25 mouse cellular contexts compared by ENCODE assay signal in the genomic region with DNA sequence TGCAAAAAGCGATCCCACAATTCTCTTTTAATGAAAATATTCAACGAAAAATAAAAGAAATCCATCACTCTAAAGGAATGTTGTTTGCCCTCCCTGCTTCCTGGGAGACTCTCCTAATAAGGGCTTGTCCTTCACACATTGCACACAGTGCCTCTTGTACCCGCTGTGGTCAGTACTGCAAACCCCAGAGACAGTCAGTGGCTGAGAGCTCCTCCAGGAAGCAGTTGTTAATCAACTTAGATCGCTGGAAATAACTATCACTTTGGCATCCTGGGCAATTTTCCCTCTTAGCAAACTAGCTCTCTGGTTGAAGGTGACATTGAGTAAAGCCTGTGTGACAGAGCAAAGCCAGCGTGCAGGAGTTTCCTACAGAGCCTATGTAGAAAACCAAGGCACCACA. TPM values are rescaled to one million over a fixed set of nuclear protein-coding genes. Genes with fewer than 3 reads are reported as not detected.
DNase-seq lines count a peak whose midpoint lies in the region; ATAC-seq and TF ChIP-seq lines count a peak whose summit lies in the region.
"Had no signal": no experiment of that assay in that cellular context is flagged by ENCODE, and none has a peak within 500 bp of the region (broad histone marks: within the 10 kb centered on the region; RNA-seq: fewer than 3 reads in every experiment).

No protein-coding gene starts in this region.

- no peak overlapping the region for H3K4me3 ChIP-seq in heart, embryonic 11.5 days (ENCODE audit: low read depth, low read length)
- H3K4me3 ChIP-seq in heart, postnatal 0 days (ENCODE audit: low read depth, low read length): no peak overlapping the region
- H3K4me3 ChIP-seq in hindbrain, embryonic 13.5 days: no peak overlapping the region
- H3K4me3 ChIP-seq: embryonic facial prominence, embryonic 12.5 days; limb, embryonic 12.5 days; megakaryocyte, embryonic 14.5 days; neural tube, embryonic 13.5 days had no signal

- no peak for TF ChIP-seq CTCF in heart, postnatal 0 days (IDR thresholded peaks at IDR 0.05; ENCODE audit: low read depth)

- no peak for TF ChIP-seq EP300 in heart, postnatal 0 days (IDR thresholded peaks at IDR 0.05; ENCODE audit: low read depth)

- no peak for DNase-seq in heart, adult 9 months (ENCODE audit: low spot score in 2 of 2)
- DNase-seq in kidney, postnatal 10 days: peak; percentile 16
- no peak for DNase-seq in kidney, adult 8-10 months
- peak; percentile 57 for DNase-seq in 3134 (ENCODE audit: extremely low read depth, insufficient read length, low spot score)
- DNase-seq in heart, postnatal 0 days (ENCODE audit: low spot score): no peak
- DNase-seq: adrenal gland, adult 8-10 months; B cell, adult 2 months; cerebellum, adult 18-20 months; cerebellum, postnatal 14 days; gastrocnemius, postnatal 25 days; kidney, postnatal 36 days; liver, postnatal 0 days; midbrain, embryonic 14.5 days had no signal

- H3K9ac ChIP-seq in heart, embryonic 11.5 days (ENCODE audit: low read depth, low read length): peak overlapping the region; percentile 23; the same call in 1 of the 2 replicates
- no peak overlapping the region for H3K9ac ChIP-seq in heart, postnatal 0 days (replicated peaks; ENCODE audit: low read depth, low read length)
- no peak overlapping the region for H3K9ac ChIP-seq in hindbrain, embryonic 13.5 days
- H3K9ac ChIP-seq: embryonic facial prominence, embryonic 12.5 days; limb, embryonic 12.5 days; liver, postnatal 0 days; neural tube, embryonic 13.5 days had no signal

- no peak overlapping the region for H3K4me2 ChIP-seq in heart, embryonic 11.5 days
- no peak overlapping the region for H3K4me2 ChIP-seq in heart, postnatal 0 days (ENCODE audit: low read depth, low read length)
- H3K4me2 ChIP-seq in hindbrain, embryonic 13.5 days: no peak overlapping the region
- H3K4me2 ChIP-seq: embryonic facial prominence, embryonic 12.5 days; limb, embryonic 12.5 days; liver, embryonic 11.5 days; neural tube, embryonic 13.5 days had no signal

- H3K9me3 ChIP-seq in heart, embryonic 11.5 days (replicated peaks; ENCODE audit: control insufficient read depth, low read length): no peaks in the 10 kb centered on the region
- no peaks in the 10 kb centered on the region for H3K9me3 ChIP-seq in heart, postnatal 0 days (replicated peaks; ENCODE audit: control insufficient read depth, low read length)
- H3K9me3 ChIP-seq in hindbrain, embryonic 13.5 days: no peaks in the 10 kb centered on the region
- H3K9me3 ChIP-seq: embryonic facial prominence, embryonic 12.5 days; G1E; limb, embryonic 12.5 days; megakaryocyte, embryonic 14.5 days; neural tube, embryonic 13.5 days had no signal

- H3K36me3 ChIP-seq in heart, embryonic 11.5 days (ENCODE audit: control insufficient read depth, insufficient read depth, low read length): no peaks in the 10 kb centered on the region
- H3K36me3 ChIP-seq in heart, postnatal 0 days (replicated peaks; ENCODE audit: control insufficient read depth, insufficient read depth, low read length): no peaks in the 10 kb centered on the region
- H3K36me3 ChIP-seq in hindbrain, embryonic 13.5 days: no peaks in the 10 kb centered on the region
- H3K36me3 ChIP-seq: embryonic facial prominence, embryonic 12.5 days; limb, embryonic 12.5 days; neural tube, embryonic 13.5 days had no signal

- H3K27ac ChIP-seq in heart, embryonic 11.5 days (ENCODE audit: low read depth, low read length): peak overlapping the region; percentile 79
- peak overlapping the region; percentile 66 for H3K27ac ChIP-seq in heart, postnatal 0 days (ENCODE audit: low read depth)
- no peak overlapping the region for H3K27ac ChIP-seq in hindbrain, embryonic 13.5 days
- H3K27ac ChIP-seq: embryonic facial prominence, embryonic 12.5 days; limb, embryonic 12.5 days; neural tube, embryonic 13.5 days had no signal

- peaks cover 34% of the 10 kb centered on the region for H3K4me1 ChIP-seq in heart, embryonic 11.5 days (ENCODE audit: control insufficient read depth, insufficient read depth, low read length)
- peaks cover 41% of the 10 kb centered on the region for H3K4me1 ChIP-seq in heart, postnatal 0 days (ENCODE audit: control insufficient read depth, insufficient read depth)
- H3K4me1 ChIP-seq in hindbrain, embryonic 13.5 days (replicated peaks): peaks cover 12% of the 10 kb centered on the region

- no peak for ATAC-seq in heart, embryonic 11.5 days (replicated peaks; ENCODE audit: insufficient number of reproducible peaks, low FRiP score, low TSS enrichment)
- 0 out of 2 replicates have a peak, but pooled peaks have one; percentile 47 for ATAC-seq in heart, postnatal 0 days (ENCODE audit: insufficient read depth, low read depth)
- no peak for ATAC-seq in hindbrain, embryonic 13.5 days (ENCODE audit: low FRiP score)
- ATAC-seq: activated CD4-positive, CD25-positive, alpha-beta regulatory T cell, adult 4 months; hindbrain, embryonic 16.5 days; intestine, embryonic 16.5 days; liver, postnatal 0 days had no signal

- no peaks in the 10 kb centered on the region for H3K27me3 ChIP-seq in heart, embryonic 11.5 days (ENCODE audit: control insufficient read depth, insufficient read depth, low read length)
- H3K27me3 ChIP-seq in heart, postnatal 0 days (ENCODE audit: control insufficient read depth, insufficient read depth, low read length): no peaks in the 10 kb centered on the region
- H3K27me3 ChIP-seq in hindbrain, embryonic 13.5 days: peaks cover 19% of the 10 kb centered on the region
- H3K27me3 ChIP-seq: CH12.LX had no signal

- WGBS in heart, embryonic 11.5 days (ENCODE audit: insufficient replicate concordance): 40% methylated on average over 5 of the region's 5 CpGs
- 33% methylated on average over 5 of the region's 5 CpGs for WGBS in heart, postnatal 0 days
- 72% methylated on average over 5 of the region's 5 CpGs for WGBS in hindbrain, embryonic 13.5 days

RNA-seq across cellular contexts. Expression of gene Thsd4, which starts 5.2 kb away (rescaled TPM):
- polyA plus RNA-seq in heart, embryonic 11.5 days (2014; fragmentation: Nextera tagmentation; extraction: Ambion mirVana): 10.6 and 14.6 TPM in 2 replicates
- total RNA-seq in heart, postnatal 0 days (2014; rRNA removed; ENCODE audit: low replicate concordance): 37.5 and 45.0 TPM in 2 replicates
- 4.8 and 4.9 TPM in 2 replicates for polyA plus RNA-seq in heart, postnatal 0 days (2015; fragmentation: Nextera tagmentation; extraction: Ambion mirVana)
- 6.2 and 8.1 TPM in 2 replicates for polyA plus RNA-seq in hindbrain, embryonic 13.5 days (2015; fragmentation: Nextera tagmentation; extraction: Ambion mirVana)
- total RNA-seq: CH12.LX had no signal
- polyA plus RNA-seq: activated CD4-positive, CD25-positive, alpha-beta regulatory T cell, adult 4 months had no signal

Comparison
In these comparisons a context has a peak if more than half of its experiments do, and no peak if none do; other contexts are left out.
1. DNase-seq: peak in kidney, postnatal 10 days (single experiment) and 3134 (single experiment); none in heart, adult 9 months (0 of 2), kidney, adult 8-10 months (0 of 2) and heart, postnatal 0 days (single experiment).